Mouse (Mus musculus) erythroblast, embryonic 14.5 days (primary cell): ENCODE data around the gene Lrrc7.

ENCODE experiments used
- GATA1 ChIP-seq: IDR thresholded peaks from 2 replicates; pipeline ENCODE4 v1.6.1; 2012; ENCODE audit warnings: low read length, inconsistent platforms, mixed read lengths
- TAL1 ChIP-seq: IDR thresholded peaks from 3 replicates; pipeline ENCODE4 v1.6.1; 2012; ENCODE audit warnings: low read length, inconsistent platforms, mixed read lengths

GRCm38 (mm10) chr3:158049508-158049907 is 512.5 kb downstream of the Lrrc7 start:
- TF ChIP-seq GATA1 = no peak
- TF ChIP-seq TAL1 = no peak
